Mouse (Mus musculus) gastrocnemius, adult 8-10 months (tissue): ENCODE data around the gene Epn1. TPM values are rescaled to one million over a fixed set of nuclear protein-coding genes. Genes with fewer than 3 reads are reported as not detected.

Experiments
- DNase-seq, 2 experiments: peaks; one replicate each; pipeline ENCODE4 v3.0.0; 2022; ENCODE audit warnings: low spot score in 2 of 2
- microRNA-seq: library from miRNA; unstranded; fragments of <30 nt; microRNA quantifications from one replicate; pipeline ENCODE4 v1.2.0, GENCODE M21; 2022
- total RNA-seq, 4 experiments: library from RNA; stranded (reverse); gene quantifications; 2 replicates each; pipeline ENCODE4 v1.2.4; 2022

The Epn1 gene
- total RNA-seq, 4 experiments from 2014 or later: 164 to 200 (median 181) TPM

DNA sequence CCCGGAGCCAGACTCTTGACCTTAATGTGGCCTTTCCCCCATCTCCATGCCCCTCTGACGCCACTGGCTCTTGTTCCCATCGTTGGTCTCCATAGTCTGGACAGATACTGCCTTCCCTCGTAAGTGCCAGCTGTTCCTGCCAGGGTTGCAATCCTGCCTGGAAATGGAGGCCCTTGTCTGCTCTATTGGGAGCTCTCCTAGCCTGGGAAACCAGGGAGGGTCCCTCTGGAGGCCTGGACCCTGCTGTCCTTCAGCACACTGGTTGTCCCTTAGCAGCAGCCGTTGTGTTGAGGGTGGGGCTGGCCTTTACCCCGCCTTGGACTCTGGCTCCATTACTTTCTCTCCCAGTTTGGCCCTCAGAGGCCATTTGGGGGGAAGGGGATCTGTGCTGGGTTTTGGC is 12.3 kb downstream of the Epn1 start:
- DNase-seq: no peak

DNA sequence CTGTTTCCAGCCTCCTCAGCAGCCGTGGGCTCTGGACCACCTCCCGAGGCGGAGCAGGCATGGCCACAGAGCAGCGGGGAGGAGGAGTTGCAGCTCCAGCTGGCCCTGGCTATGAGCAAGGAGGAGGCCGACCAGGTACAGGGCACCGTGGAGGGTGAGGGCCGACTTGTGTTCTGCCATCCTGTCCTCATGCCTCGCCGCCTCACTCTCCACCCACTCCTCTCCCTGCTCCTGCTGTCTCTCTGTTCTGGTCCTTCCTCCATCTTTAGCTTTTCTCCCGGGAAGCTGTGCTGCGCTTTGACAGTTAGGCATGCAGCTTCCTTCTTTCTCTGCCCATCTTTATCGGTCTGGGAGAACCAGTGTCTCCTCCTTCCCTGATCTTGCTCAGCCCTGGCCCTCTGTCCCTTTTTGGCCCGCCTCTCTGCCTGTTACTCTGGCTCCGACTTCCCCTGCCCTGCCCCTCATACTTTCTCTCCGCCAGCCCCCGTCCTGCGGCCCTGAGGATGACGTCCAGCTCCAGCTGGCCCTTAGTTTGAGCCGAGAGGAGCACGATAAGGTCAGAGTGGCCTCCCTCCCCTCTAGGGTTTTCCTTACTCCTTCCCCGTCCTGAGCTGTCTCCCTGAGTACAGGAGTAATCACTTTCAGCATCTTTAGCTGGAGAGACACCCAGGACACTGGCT is 12.9 kb downstream of the Epn1 start:
- DNase-seq: no peak

DNA sequence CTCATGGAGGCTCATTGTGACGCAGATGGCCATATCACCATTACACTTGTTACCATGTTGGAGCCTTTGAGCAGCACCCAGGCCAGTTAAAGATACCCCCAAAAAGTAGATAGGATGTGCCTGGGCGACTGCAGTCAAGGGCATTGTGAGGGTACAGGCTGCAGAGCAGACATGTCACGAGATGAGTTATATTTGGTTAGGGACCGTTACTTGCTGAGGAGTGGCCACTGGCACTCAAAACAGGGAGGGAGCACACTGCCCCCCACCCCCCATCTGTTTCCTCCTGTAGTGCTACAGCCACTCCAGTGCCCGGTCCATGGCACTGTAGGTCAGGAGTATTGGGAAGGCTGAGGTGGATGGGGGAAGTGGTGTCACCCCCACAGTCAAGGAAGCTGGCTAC is 18.7 kb downstream of the Epn1 start:
- DNase-seq: no peak

DNA sequence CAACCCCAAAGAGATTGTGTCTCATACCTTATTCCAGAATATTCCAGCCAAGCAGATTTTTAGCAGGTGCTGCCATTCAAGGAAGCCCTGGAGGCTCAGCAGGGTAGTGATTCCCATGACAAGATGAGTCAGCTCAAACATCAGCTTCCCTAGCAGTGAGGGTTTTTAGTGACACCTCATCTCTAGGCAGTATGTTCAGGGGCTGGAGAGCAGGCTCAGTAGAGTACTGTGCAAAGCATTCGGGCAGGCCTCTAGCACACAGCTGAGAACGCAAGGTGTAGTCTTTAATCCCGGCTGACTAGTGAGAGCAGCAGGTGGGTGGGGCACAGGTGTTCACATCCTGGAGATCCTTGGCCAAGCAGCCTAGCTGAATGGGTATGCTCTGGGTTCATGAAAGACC is 19.8 kb downstream of the Epn1 start:
- no peak for DNase-seq

DNA sequence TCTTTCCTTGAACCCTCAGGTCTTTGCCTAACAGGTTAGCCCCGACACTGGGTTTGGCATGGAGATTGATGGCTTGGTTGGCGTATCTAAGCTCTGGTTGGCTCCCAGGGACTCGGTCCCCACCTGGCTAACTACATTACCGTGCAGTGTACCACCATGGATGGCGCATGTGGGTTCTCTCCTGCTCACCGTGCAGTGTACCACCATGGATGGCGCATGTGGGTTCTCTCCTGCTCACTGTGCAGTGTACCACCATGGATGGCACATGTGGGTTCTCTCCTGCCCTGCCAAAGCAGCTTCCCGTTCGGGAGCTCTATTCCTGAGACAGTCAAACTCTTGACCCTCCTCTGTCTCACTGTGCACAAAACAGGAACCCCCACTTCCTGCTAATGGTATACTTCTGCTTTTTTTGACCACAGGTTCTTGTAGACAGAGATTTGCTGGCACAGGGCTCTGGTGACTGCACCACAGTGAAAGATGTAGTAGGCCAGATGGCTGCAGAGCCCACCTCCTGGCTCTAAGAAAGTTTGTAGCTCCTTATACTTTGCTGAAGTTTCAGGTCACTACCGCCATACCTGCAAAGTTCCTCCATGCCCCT is 21.1 kb downstream of the Epn1 start:
- DNase-seq: no peak

DNA sequence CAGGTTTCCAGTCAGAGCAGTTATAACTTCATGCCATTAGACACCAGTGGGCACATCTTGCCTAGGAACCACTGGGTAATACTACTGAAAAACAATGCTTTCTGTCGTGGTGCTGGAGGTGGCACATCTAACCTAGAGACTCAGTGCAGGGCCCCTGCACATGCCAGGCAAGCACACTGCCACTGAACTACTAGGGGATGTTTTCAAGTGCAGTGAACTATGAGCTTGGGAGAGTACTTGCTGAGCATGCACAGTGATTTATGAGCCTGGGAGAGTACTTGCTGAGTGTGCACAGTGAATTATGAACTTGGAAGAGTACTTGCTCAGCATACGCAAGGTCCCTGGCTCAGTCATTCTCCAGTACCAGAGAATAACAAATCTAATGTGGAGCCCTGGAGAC is 22.5 kb downstream of the Epn1 start:
- DNase-seq: no peak

DNA sequence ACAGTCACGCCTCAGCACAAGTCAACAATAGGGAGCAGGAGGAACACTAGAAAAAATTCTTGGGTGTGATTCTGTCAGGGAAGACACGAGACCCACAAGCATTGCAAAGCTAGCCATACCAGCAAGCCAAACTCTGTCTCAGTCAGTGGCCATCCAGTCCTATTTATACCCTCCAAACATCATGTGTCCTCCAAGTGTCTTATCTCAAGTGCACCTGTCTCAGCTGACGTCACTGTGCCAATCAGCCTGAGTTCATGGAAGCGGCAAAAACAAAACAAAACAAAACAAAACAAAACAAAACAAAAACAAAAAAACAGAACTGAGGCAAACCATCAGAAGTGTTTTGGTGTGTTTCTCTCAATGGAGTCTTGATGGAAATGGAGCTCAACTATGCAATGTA is 28.2 kb downstream of the Epn1 start:
- no peak for DNase-seq

DNA sequence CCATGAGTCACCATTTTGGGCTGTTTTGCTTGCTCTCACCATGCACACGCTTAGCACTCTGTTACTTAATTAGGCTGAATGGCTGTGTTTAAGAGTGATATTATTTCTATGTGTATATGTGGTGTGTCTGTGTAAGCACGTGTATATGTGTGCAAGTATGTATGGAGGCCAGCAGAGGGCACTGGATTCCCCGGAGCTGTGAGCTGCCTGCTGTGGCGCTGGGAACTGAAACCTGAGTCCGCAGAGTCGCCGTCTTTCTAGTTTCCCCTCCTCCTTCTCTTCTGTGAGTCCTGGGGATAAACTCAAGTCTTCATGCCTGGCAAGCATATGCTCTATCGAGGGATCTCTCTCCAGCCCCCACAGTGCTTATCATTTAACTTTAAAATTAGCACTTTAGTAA is 29.3 kb downstream of the Epn1 start:
- no peak for DNase-seq

DNA sequence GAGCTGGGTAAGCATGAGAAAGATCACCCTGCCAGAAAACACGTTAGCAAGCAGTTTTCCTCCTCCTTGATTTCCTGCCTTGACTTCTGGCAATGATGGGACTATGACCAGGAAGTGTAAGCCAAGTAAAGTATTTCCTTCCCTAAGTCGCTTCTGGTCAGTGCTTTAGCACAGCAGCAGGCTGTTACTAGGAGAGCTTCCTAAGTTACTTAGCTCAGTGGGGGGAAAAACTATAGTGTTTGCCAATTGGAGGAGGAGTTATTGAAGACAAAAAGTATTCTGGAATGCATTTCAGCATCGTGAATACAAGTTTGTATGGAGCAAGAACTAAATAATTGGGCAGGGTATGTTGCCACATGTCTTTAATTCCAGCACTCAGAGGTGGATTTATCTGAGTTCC is 32.7 kb downstream of the Epn1 start:
- DNase-seq: no peak

DNA sequence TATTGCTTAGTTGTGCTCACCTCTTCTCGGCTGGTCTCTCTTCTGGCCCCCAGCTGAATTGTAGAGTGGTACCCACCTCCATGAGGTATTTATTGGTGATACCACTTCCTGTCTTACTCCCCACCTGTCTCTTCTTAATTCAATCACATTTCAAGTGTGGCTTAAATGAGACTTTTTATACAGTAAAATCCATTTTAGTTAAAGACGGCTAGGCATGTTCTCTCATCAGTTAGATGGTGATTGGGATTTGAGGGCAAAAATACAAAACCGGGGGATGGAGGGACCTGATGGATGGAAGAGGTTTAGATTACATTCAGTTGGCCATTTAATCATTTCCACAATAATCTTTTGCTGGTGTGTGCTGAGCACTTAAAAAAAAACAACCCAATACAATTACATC is 36.8 kb downstream of the Epn1 start, which contains the start of gene Rfpl4:
Gene Rfpl4, minus strand, starts transcription at position 101 of the 400 bp plus-strand sequence.
- no peak for DNase-seq

DNA sequence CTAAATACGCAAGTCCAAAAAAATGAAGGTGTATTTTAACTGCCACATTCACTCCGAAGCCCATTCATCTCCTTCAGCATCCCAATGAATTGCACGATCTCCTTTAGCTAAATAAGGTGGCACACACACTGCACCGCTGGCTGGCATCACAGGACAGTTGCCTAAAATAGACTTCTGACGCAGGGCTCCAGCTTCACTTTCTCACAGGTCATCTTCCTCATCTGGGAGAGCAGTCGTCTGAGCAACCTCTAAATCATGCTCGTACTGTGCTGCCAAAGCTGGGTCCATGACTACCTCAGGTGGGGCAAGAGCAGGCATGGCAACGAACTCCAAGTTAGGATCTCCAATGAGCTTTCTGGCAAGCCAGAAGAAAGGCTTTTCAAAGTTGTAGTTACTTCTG is 45.0 kb downstream of the Epn1 start:
- peak in 1 of 2 experiments; percentile 13 for DNase-seq

DNA sequence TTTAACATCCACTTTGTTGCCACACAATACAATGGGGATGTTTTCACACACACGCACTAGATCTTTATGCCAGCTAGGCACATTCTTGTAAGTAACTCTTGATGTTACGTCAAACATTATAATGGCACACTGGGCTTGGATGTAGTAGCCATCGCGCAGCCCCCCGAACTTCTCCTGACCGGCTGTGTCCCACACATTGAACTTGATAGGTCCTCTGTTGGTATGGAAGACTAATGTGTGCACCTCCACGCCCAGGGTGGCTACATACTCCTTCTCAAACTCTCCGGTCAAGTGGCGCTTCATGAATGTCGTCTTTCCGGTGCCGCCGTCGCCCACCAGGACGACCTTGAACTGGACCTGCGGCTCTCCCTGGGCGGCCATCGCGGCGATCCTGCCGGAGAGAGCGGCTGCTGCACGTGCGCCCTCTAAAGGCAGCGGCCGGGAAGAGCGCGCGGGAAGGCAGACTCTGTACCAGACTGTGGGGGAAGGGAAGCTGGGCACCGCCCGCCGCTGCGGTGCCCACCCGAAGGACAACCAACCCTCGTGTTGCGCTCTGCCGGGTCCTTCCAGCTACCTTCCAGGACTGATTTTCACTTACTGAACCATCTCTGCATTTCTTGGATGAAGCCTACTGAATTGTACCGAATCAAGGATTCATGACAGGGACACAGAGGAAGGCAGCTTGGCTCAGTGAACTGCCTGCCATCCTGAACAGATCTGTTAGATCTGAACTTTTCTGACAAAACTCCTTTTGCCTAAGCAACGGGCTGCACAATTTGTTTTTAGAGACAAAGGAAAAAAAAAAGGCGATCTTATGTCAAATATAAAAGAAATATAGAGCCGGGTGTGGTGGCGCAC is 45.7 kb downstream of the Epn1 start, which contains the start of gene Rasl2-9:
Gene Rasl2-9, minus strand, starts transcription at position 402 of the 858 bp plus-strand sequence.
- peak; percentile 41 to 55 for DNase-seq

Small RNA genes within 50 kb of the gene (microRNA-seq; reads per million reads assigned to microRNA genes)
- gene Gm26217: not detected

Other genes starting within 250 kb of the Epn1 start
- gene Shisa7, start 235.5 kb upstream of the Epn1 start, total RNA-seq: not detected
- gene Isoc2b, start 210.0 kb upstream of the Epn1 start, total RNA-seq: 1 to 10 TPM; 3.5 to 5.0 (median 3.8) TPM
- 10 to 100 TPM; 23.6 to 32.4 (median 28.2) TPM for gene Isoc2a, start 203.1 kb upstream of the Epn1 start, total RNA-seq
- under 1 TPM in 3 of 4 experiments, not detected in 1; 0.29 to 0.81 (median 0.48) TPM for gene Gm36210, start 173.7 kb upstream of the Epn1 start, total RNA-seq
- gene Zfp628, start 165.0 kb upstream of the Epn1 start, total RNA-seq: 10 to 100 TPM in 2 of 4 experiments, 1 to 10 TPM in 2; 8.3 to 10.7 (median 9.7) TPM
- gene Nat14, start 158.2 kb upstream of the Epn1 start, total RNA-seq: 1 to 10 TPM; 4.2 to 5.2 (median 4.6) TPM
- 1 to 10 TPM; 1.9 to 4.6 (median 2.5) TPM for gene Ssc5d, start 154.4 kb upstream of the Epn1 start, total RNA-seq
- gene Sbk2, start 115.8 kb upstream of the Epn1 start, total RNA-seq: 10 to 100 TPM; 55.4 to 88.7 (median 62.8) TPM
- gene Sbk3, start 109.1 kb upstream of the Epn1 start, total RNA-seq: 1 to 10 TPM in 3 of 4 experiments, under 1 TPM in 1; 0.58 to 1.6 (median 1.1) TPM
- gene Zfp579, start 84.1 kb upstream of the Epn1 start, total RNA-seq: 1 to 10 TPM; 7.1 to 9.8 (median 8.7) TPM
- gene Zfp524, start 65.8 kb upstream of the Epn1 start, total RNA-seq: 10 to 100 TPM in 2 of 4 experiments, 1 to 10 TPM in 2; 8.3 to 11.7 (median 10.2) TPM
- 10 to 100 TPM; 22.4 to 25.7 (median 24.6) TPM for gene Fiz1, start 65.5 kb upstream of the Epn1 start, total RNA-seq
- gene Gm44973, start 64.7 kb upstream of the Epn1 start, total RNA-seq: not detected
- gene Zfp865, start 59.9 kb upstream of the Epn1 start, total RNA-seq: 10 to 100 TPM; 12.4 to 16.3 (median 13.7) TPM
- gene Ccdc106, start 59.7 kb upstream of the Epn1 start, total RNA-seq: not detected
- gene 4632433K11Rik, start 46.1 kb upstream of the Epn1 start, total RNA-seq: not detected
- gene Zfp784, start 41.8 kb upstream of the Epn1 start, total RNA-seq: 1 to 10 TPM; 2.3 to 3.0 (median 2.7) TPM
- gene Zfp580, start 28.7 kb upstream of the Epn1 start, total RNA-seq: 1 to 10 TPM; 1.5 to 3.7 (median 3.1) TPM
- gene U2af2, start 18.1 kb upstream of the Epn1 start, total RNA-seq: 10 to 100 TPM; 38.2 to 52.9 (median 47.0) TPM
- not detected for gene Rfpl4, start 36.7 kb downstream of the Epn1 start, total RNA-seq
- gene Rasl2-9, start 45.7 kb downstream of the Epn1 start, total RNA-seq: 1 to 10 TPM; 2.1 to 2.9 (median 2.5) TPM
- not detected for gene Vmn1r55, start 69.4 kb downstream of the Epn1 start, total RNA-seq
- not detected for gene Vmn1r56, start 116.5 kb downstream of the Epn1 start, total RNA-seq
- gene Vmn1r57, start 138.3 kb downstream of the Epn1 start, total RNA-seq: not detected